In genomic region chr16:23437404-23438166, GRCm38 (mm10) we compare ENCODE assay signal across 14 mouse cellular contexts. TPM values are rescaled to one million over a fixed set of nuclear protein-coding genes. Genes with fewer than 3 reads are reported as not detected.
DNase-seq lines count a peak whose midpoint lies in the region; ATAC-seq and TF ChIP-seq lines count a peak whose summit lies in the region.
"Had no signal": no experiment of that assay in that cellular context is flagged by ENCODE, and none has a peak within 500 bp of the region (broad histone marks: within the 10 kb centered on the region; RNA-seq: fewer than 3 reads in every experiment).

No protein-coding gene starts in this region.

- 0 out of 2 replicates have a peak overlapping the region, but pooled peaks have one; percentile 21 for H3K4me2 ChIP-seq in intestine, postnatal 0 days (replicated peaks; ENCODE audit: low read depth)
- no peak overlapping the region for H3K4me2 ChIP-seq in midbrain, embryonic 14.5 days (ENCODE audit: low read length)
- H3K4me2 ChIP-seq: limb, embryonic 15.5 days; midbrain, embryonic 13.5 days had no signal

- TF ChIP-seq POLR2A in kidney, adult 2 months (IDR thresholded peaks at IDR 0.05; ENCODE audit: low read depth, low read length) = no peak
- no peak for TF ChIP-seq POLR2A in thymus, adult 2 months (IDR thresholded peaks at IDR 0.05; ENCODE audit: control insufficient read depth, extremely low read depth, insufficient read depth, low read length, poor library complexity)

- H3K4me3 ChIP-seq in kidney, adult 2 months (ENCODE audit: insufficient read depth, low read depth, low read length) = no peak overlapping the region
- H3K4me3 ChIP-seq in thymus, adult 2 months (ENCODE audit: control insufficient read depth, insufficient read depth, low read length) = no peak overlapping the region
- no peak overlapping the region for H3K4me3 ChIP-seq in intestine, postnatal 0 days (ENCODE audit: low read depth, low read length)
- no peak overlapping the region for H3K4me3 ChIP-seq in midbrain, embryonic 14.5 days (replicated peaks; ENCODE audit: low read depth, low read length)
- H3K4me3 ChIP-seq: limb, embryonic 15.5 days; midbrain, embryonic 13.5 days had no signal

- WGBS in kidney, adult 2 months = 39% methylated on average over 12 of the region's 12 CpGs
- WGBS in thymus, adult 2 months = 76% methylated on average over 12 of the region's 12 CpGs
- 34% methylated on average over 12 of the region's 12 CpGs for WGBS in intestine, postnatal 0 days
- WGBS in midbrain, embryonic 14.5 days = 79% methylated on average over 12 of the region's 12 CpGs

- no peaks in the 10 kb centered on the region for H3K36me3 ChIP-seq in kidney, adult 2 months (ENCODE audit: control insufficient read depth, insufficient read depth, low read length)
- no peaks in the 10 kb centered on the region for H3K36me3 ChIP-seq in thymus, adult 2 months (ENCODE audit: control insufficient read depth, insufficient read depth, low read length)
- no peaks in the 10 kb centered on the region for H3K36me3 ChIP-seq in intestine, postnatal 0 days (ENCODE audit: control insufficient read depth, insufficient read depth)
- H3K36me3 ChIP-seq in midbrain, embryonic 14.5 days (ENCODE audit: control insufficient read depth, insufficient read depth, low read length) = no peaks in the 10 kb centered on the region
- H3K36me3 ChIP-seq: limb, embryonic 15.5 days; midbrain, embryonic 13.5 days had no signal

- no peak overlapping the region for H3K9ac ChIP-seq in intestine, postnatal 0 days (ENCODE audit: low read depth, low read length)
- no peak overlapping the region for H3K9ac ChIP-seq in midbrain, embryonic 14.5 days (replicated peaks; ENCODE audit: low read length)
- H3K9ac ChIP-seq: limb, embryonic 15.5 days; midbrain, embryonic 13.5 days had no signal

- H3K27me3 ChIP-seq in kidney, adult 2 months (replicated peaks; ENCODE audit: control insufficient read depth, insufficient read depth, low read length) = no peaks in the 10 kb centered on the region
- no peaks in the 10 kb centered on the region for H3K27me3 ChIP-seq in thymus, adult 2 months (ENCODE audit: control insufficient read depth, insufficient read depth, low read length)
- no peaks in the 10 kb centered on the region for H3K27me3 ChIP-seq in intestine, postnatal 0 days (replicated peaks; ENCODE audit: control insufficient read depth, insufficient read depth, low read length)
- H3K27me3 ChIP-seq in midbrain, embryonic 14.5 days (ENCODE audit: control insufficient read depth, insufficient read depth, low read length) = no peaks in the 10 kb centered on the region
- H3K27me3 ChIP-seq: limb, embryonic 15.5 days; midbrain, embryonic 13.5 days had no signal

- TF ChIP-seq CTCF in kidney, adult 2 months (conservative IDR thresholded peaks at IDR 0.05; ENCODE audit: insufficient read depth, insufficient read length, low read depth, low read length) = peak; percentile 63
- TF ChIP-seq CTCF in thymus, adult 2 months (IDR thresholded peaks at IDR 0.05; ENCODE audit: borderline replicate concordance, control insufficient read depth, extremely low read depth, insufficient read depth, low read length, poor library complexity) = 0 out of 2 replicates have a peak, but pooled peaks have one; percentile 36
- peak; percentile 47 for TF ChIP-seq CTCF in intestine, postnatal 0 days (IDR thresholded peaks at IDR 0.05; ENCODE audit: low read depth)

- peak; percentile 28; the same call in 1 of the 2 replicates for ATAC-seq in intestine, postnatal 0 days
- ATAC-seq in midbrain, embryonic 14.5 days (ENCODE audit: low FRiP score, low TSS enrichment) = no peak
- ATAC-seq: midbrain, embryonic 13.5 days had no signal

- no peak overlapping the region for H3K27ac ChIP-seq in kidney, adult 2 months (ENCODE audit: insufficient read depth, low read depth, low read length)
- H3K27ac ChIP-seq in thymus, adult 2 months (ENCODE audit: control insufficient read depth, insufficient read depth, low read length) = no peak overlapping the region
- no peak overlapping the region for H3K27ac ChIP-seq in intestine, postnatal 0 days (ENCODE audit: low read depth, low read length)
- no peak overlapping the region for H3K27ac ChIP-seq in midbrain, embryonic 14.5 days (replicated peaks; ENCODE audit: low read depth, low read length)
- H3K27ac ChIP-seq: limb, embryonic 15.5 days; midbrain, embryonic 13.5 days had no signal

- H3K9me3 ChIP-seq in intestine, postnatal 0 days (ENCODE audit: control insufficient read depth) = no peaks in the 10 kb centered on the region
- H3K9me3 ChIP-seq in midbrain, embryonic 14.5 days (ENCODE audit: control insufficient read depth, low read length) = no peaks in the 10 kb centered on the region
- H3K9me3 ChIP-seq: limb, embryonic 15.5 days; midbrain, embryonic 13.5 days had no signal

- DNase-seq in kidney, adult 2 months = peak; percentile 27
- DNase-seq in kidney, postnatal 25 days = no peak
- peak; percentile 24 for DNase-seq in thymus, adult 2 months
- no peak for DNase-seq in thymus, adult 18-20 months
- DNase-seq in right cerebral cortex, postnatal 10 days (ENCODE audit: low spot score in 2 of 2) = no peak
- no peak for DNase-seq in frontal cortex, postnatal 14 days (ENCODE audit: low spot score in 2 of 2)
- no peak for DNase-seq in midbrain, embryonic 14.5 days
- DNase-seq: adrenal gland, postnatal 14 days; cerebellum, adult 8-10 months; gastrocnemius, postnatal 36 days had no signal

- H3K4me1 ChIP-seq in kidney, adult 2 months (ENCODE audit: control insufficient read depth, insufficient read depth, low read length) = no peaks in the 10 kb centered on the region
- no peaks in the 10 kb centered on the region for H3K4me1 ChIP-seq in thymus, adult 2 months (replicated peaks; ENCODE audit: control insufficient read depth, insufficient read depth, low read length)
- no peaks in the 10 kb centered on the region for H3K4me1 ChIP-seq in intestine, postnatal 0 days (replicated peaks; ENCODE audit: control insufficient read depth, insufficient read depth, low read length)
- no peaks in the 10 kb centered on the region for H3K4me1 ChIP-seq in midbrain, embryonic 14.5 days (ENCODE audit: control insufficient read depth, insufficient read depth, low read length)
- H3K4me1 ChIP-seq: limb, embryonic 15.5 days; midbrain, embryonic 13.5 days had no signal

RNA-seq across cellular contexts. Expression of gene Rtp1, which starts 8.7 kb away (rescaled TPM):
- 0.06 and 0.07 TPM in 2 replicates for polyA plus RNA-seq in kidney, adult 2 months (2012; rRNA removed)
- polyA plus RNA-seq in thymus, adult 2 months (2012; rRNA removed) = 0.04 and 0.05 TPM in 2 replicates
- not detected in 2 replicates for polyA plus RNA-seq in intestine, postnatal 0 days (2015; fragmentation: Nextera tagmentation; extraction: Ambion mirVana)
- not detected in 2 replicates for polyA plus RNA-seq in midbrain, embryonic 14.5 days (2014; fragmentation: Nextera tagmentation; extraction: Ambion mirVana)
- polyA plus RNA-seq: limb, embryonic 15.5 days; stomach, embryonic 14.5 days had no signal

Comparison
In these comparisons a context has a peak if more than half of its experiments do, and no peak if none do; other contexts are left out.
1. DNase-seq: peak in kidney, adult 2 months (single experiment) and thymus, adult 2 months (single experiment); none in kidney, postnatal 25 days (0 of 2), thymus, adult 18-20 months (0 of 2), right cerebral cortex, postnatal 10 days (0 of 2), frontal cortex, postnatal 14 days (0 of 2) and midbrain, embryonic 14.5 days (single experiment).
2. Peak in every context shown above with its lines, with median percentiles within 50 percentile points of each other: CTCF ChIP-seq.